Mouse (Mus musculus) ovary, adult 2 months (tissue): Measurements from ENCODE around the gene Hddc2. TPM values are rescaled to one million over a fixed set of nuclear protein-coding genes. Genes with fewer than 3 reads are reported as not detected.

ENCODE experiments used
- polyA plus RNA-seq: library from polyadenylated mRNA; depleted of rRNA; stranded (reverse); fragments of >200 nt; gene quantifications from 2 replicates; pipeline ENCODE4 v1.2.3, GENCODE M21; 2012; rRNA removed

Gene Hddc2
- polyA plus RNA-seq: 25.9 and 35.8 TPM in 2 replicates

DNA sequence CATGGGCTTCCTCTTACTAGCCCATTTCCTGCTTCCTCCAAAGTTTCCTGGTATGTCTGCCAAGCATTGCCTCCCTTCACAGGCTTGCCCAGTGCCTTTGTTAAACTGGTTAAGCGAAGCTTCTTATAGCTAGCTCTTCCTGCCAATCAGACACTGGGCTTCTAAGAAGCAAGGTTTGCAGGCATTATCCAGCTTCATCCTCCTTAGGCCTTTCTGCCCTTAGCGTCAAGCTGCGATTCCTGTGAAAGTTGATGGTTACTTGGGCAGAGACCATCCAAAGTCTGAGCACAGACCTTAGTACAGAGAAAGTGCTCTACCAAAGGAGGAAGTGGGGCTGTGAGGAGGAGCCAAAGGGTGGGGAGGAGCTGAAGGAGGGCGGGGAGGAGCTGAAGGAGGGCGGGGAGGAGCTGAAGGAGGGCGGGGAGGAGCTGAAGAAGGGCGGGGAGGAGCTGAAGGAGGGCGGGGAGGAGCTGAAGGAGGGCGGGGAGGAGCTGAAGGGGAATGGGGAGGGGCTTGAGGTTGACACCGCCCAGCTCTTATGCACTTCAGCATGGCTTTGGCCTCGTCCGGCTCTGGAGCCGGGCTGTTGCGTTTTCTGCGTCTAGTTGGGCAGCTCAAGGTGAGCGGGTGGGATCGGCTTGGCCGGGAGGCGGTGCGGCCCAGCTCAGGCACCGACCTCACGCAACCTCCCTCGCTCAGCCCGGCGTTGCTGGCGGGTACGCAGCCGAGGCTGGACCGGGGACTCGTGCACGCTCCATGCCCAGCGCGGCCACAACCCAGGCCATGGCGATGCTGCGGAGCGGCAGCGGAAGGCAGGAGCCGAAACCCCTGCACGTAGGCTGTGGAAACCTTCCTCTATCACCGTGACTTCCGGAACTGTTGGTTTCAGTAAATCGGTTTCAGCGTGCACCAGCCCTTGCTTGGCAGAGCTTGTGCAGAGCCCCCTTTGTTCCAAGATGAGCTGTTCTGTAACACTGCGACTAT is at the start of gene Hddc2:
Hddc2 (plus strand) TSS at position 519 of the 984 bp plus-strand sequence.

Other genes starting within 250 kb of the Hddc2 start
- gene Tpd52l1, start 132.6 kb downstream of the Hddc2 start, polyA plus RNA-seq: 24.5 and 31.7 TPM in 2 replicates